Mouse (Mus musculus): ENCODE measurements around the gene Gm20422. TPM values are rescaled to one million over a fixed set of nuclear protein-coding genes. Genes with fewer than 3 reads are reported as not detected.
A peak's percentile ranks its signal among the peaks of the same experiment; 100 is the strongest.

Gm20422 gene
- polyA plus RNA-seq, 1 experiment from 2014 or later = 0.32 TPM

GRCm38 (mm10) chr8:69793666-69794065 lies 19.0 kb upstream of the Gm20422 start:
- Histone ChIP-seq H3K9me3 (no peaks in the 10 kb centered on the region), H3K27me3 (replicated peaks) (no peaks in the 10 kb centered on the region), H3K36me3 (peaks cover 56% of the 10 kb centered on the region), H3K4me2 (no peak overlapping the region), H3K4me1 (peaks cover 25% of the 10 kb centered on the region), H3K4me3 (no peak overlapping the region), H3K27ac (replicated peaks) (no peak overlapping the region), H3K9ac (no peak overlapping the region)
- ATAC-seq (ENCODE audit: extremely low read depth, insufficient number of reproducible peaks, low FRiP score, low TSS enrichment) = no peak
- 92% methylated on average over 4 of the region's 4 CpGs for WGBS

GRCm38 (mm10) chr8:69791415-69792068 lies 16.9 kb upstream of the Gm20422 start:
- Histone ChIP-seq H3K4me3 (peak overlapping the region; percentile 100), H3K27ac (replicated peaks) (peak overlapping the region; percentile 91), H3K4me2 (peak overlapping the region; percentile 88), H3K9ac (peak overlapping the region; percentile 98), H3K27me3 (replicated peaks) (no peaks in the 10 kb centered on the region), H3K9me3 (no peaks in the 10 kb centered on the region), H3K36me3 (peaks cover 35% of the 10 kb centered on the region), H3K4me1 (peaks cover 25% of the 10 kb centered on the region)
- ATAC-seq (ENCODE audit: extremely low read depth, insufficient number of reproducible peaks, low FRiP score, low TSS enrichment) = peak; percentile 47
- WGBS = under 1% methylated on average over 48 of the region's 48 CpGs

GRCm38 (mm10) chr8:69790773-69791367 lies 16.2 kb upstream of the Gm20422 start, which contains the start of the genes Atp13a1 and Zfp866:
TSS of gene Atp13a1 (plus strand) at chr8:69791163.
TSS of gene Zfp866 (minus strand) at chr8:69791178.
- peak within 1 kb of the TSS; percentile 91 for H3K27ac ChIP-seq (replicated peaks)
- H3K4me3 ChIP-seq = peak within 1 kb of the TSS; percentile 100
- no peaks in the 10 kb centered on the region for H3K27me3 ChIP-seq (replicated peaks)
- H3K4me2 ChIP-seq = peak within 1 kb of the TSS; percentile 88
- WGBS = under 1% methylated on average over 38 of the region's 38 CpGs
- H3K9me3 ChIP-seq = no peaks in the 10 kb centered on the region
- peaks cover 25% of the 10 kb centered on the region for H3K4me1 ChIP-seq
- peaks cover 28% of the 10 kb centered on the region for H3K36me3 ChIP-seq
- ATAC-seq (ENCODE audit: extremely low read depth, insufficient number of reproducible peaks, low FRiP score, low TSS enrichment) = peak; percentile 77; the same call in 1 of the 2 replicates
- H3K9ac ChIP-seq = peak within 1 kb of the TSS; percentile 98

- Histone ChIP-seq H3K4me3 (peak overlapping the region; percentile 100), H3K9me3 (no peaks in the 10 kb centered on the region), H3K27ac (replicated peaks) (peak overlapping the region; percentile 91), H3K27me3 (replicated peaks) (no peaks in the 10 kb centered on the region), H3K36me3 (peaks cover 23% of the 10 kb centered on the region), H3K4me2 (peak overlapping the region; percentile 88), H3K4me1 (peaks cover 25% of the 10 kb centered on the region), H3K9ac (peak overlapping the region; percentile 98)
- ATAC-seq (ENCODE audit: extremely low read depth, insufficient number of reproducible peaks, low FRiP score, low TSS enrichment) = no peak
- 23% methylated on average over 11 of the region's 11 CpGs for WGBS
Measured at GRCm38 (mm10) chr8:69790364-69790763, 15.7 kb upstream of the Gm20422 start.

GRCm38 (mm10) chr8:69789731-69790130 lies 15.0 kb upstream of the Gm20422 start:
- H3K27me3 ChIP-seq (replicated peaks) = no peaks in the 10 kb centered on the region
- no peaks in the 10 kb centered on the region for H3K9me3 ChIP-seq
- H3K9ac ChIP-seq = peak overlapping the region; percentile 98; the same call in 1 of the 2 replicates
- H3K4me3 ChIP-seq = peak overlapping the region; percentile 100
- H3K4me1 ChIP-seq = peaks cover 25% of the 10 kb centered on the region
- ATAC-seq (ENCODE audit: extremely low read depth, insufficient number of reproducible peaks, low FRiP score, low TSS enrichment) = no peak
- WGBS = 57% methylated on average over 5 of the region's 5 CpGs
- no peak overlapping the region for H3K27ac ChIP-seq (replicated peaks)
- H3K36me3 ChIP-seq = peaks cover 17% of the 10 kb centered on the region
- H3K4me2 ChIP-seq = peak overlapping the region; percentile 88

- WGBS = 83% methylated on average over 5 of the region's 5 CpGs
- ATAC-seq (ENCODE audit: extremely low read depth, insufficient number of reproducible peaks, low FRiP score, low TSS enrichment) = no peak
- H3K4me3 ChIP-seq = no peak overlapping the region
- H3K4me2 ChIP-seq = no peak overlapping the region
- no peaks in the 10 kb centered on the region for H3K9me3 ChIP-seq
- H3K36me3 ChIP-seq = peaks cover 10% of the 10 kb centered on the region
- H3K27me3 ChIP-seq (replicated peaks) = no peaks in the 10 kb centered on the region
- H3K9ac ChIP-seq = no peak overlapping the region
- H3K27ac ChIP-seq (replicated peaks) = no peak overlapping the region
- H3K4me1 ChIP-seq = peaks cover 25% of the 10 kb centered on the region
Measured at GRCm38 (mm10) chr8:69789105-69789504, 14.4 kb upstream of the Gm20422 start.

- H3K9ac ChIP-seq = no peak overlapping the region
- H3K27me3 ChIP-seq (replicated peaks) = no peaks in the 10 kb centered on the region
- no peaks in the 10 kb centered on the region for H3K36me3 ChIP-seq
- no peaks in the 10 kb centered on the region for H3K9me3 ChIP-seq
- ATAC-seq (ENCODE audit: extremely low read depth, insufficient number of reproducible peaks, low FRiP score, low TSS enrichment) = no peak
- 56% methylated on average over 12 of the region's 12 CpGs for WGBS
- peaks cover 25% of the 10 kb centered on the region for H3K4me1 ChIP-seq
- H3K4me2 ChIP-seq = no peak overlapping the region
- H3K27ac ChIP-seq (replicated peaks) = no peak overlapping the region
- no peak overlapping the region for H3K4me3 ChIP-seq
Measured at GRCm38 (mm10) chr8:69777111-69777510, 2.4 kb upstream of the Gm20422 start.

- WGBS = 51% methylated on average over 2 of the region's 2 CpGs
- peaks cover 34% of the 10 kb centered on the region for H3K4me1 ChIP-seq
- peak overlapping the region; percentile 86 for H3K4me3 ChIP-seq
- peaks cover 8% of the 10 kb centered on the region for H3K36me3 ChIP-seq
- ATAC-seq (ENCODE audit: extremely low read depth, insufficient number of reproducible peaks, low FRiP score, low TSS enrichment) = no peak
- H3K9me3 ChIP-seq = no peaks in the 10 kb centered on the region
- no peak overlapping the region for H3K9ac ChIP-seq
- peak overlapping the region; percentile 82 for H3K4me2 ChIP-seq
- H3K27ac ChIP-seq (replicated peaks) = peak overlapping the region; percentile 100; the same call in 1 of the 2 replicates
- H3K27me3 ChIP-seq (replicated peaks) = no peaks in the 10 kb centered on the region
Measured at GRCm38 (mm10) chr8:69775149-69775534, 456 bp upstream of the Gm20422 start.

GRCm38 (mm10) chr8:69772106-69772505 lies 2.6 kb downstream of the Gm20422 start:
- no peaks in the 10 kb centered on the region for H3K27me3 ChIP-seq (replicated peaks)
- no peak for ATAC-seq (ENCODE audit: extremely low read depth, insufficient number of reproducible peaks, low FRiP score, low TSS enrichment)
- peaks cover 39% of the 10 kb centered on the region for H3K36me3 ChIP-seq
- H3K9ac ChIP-seq = no peak overlapping the region
- peaks cover 2% of the 10 kb centered on the region; the same call in 1 of the 2 replicates for H3K9me3 ChIP-seq
- H3K4me1 ChIP-seq = peaks cover 39% of the 10 kb centered on the region
- no peak overlapping the region for H3K27ac ChIP-seq (replicated peaks)
- no peak overlapping the region for H3K4me2 ChIP-seq
- 75% methylated on average over 2 of the region's 2 CpGs for WGBS
- H3K4me3 ChIP-seq = no peak overlapping the region

- 89% methylated on average over 9 of the region's 9 CpGs for WGBS
- Histone ChIP-seq H3K4me1 (peaks cover 39% of the 10 kb centered on the region), H3K36me3 (peaks cover 48% of the 10 kb centered on the region), H3K27ac (replicated peaks) (no peak overlapping the region), H3K4me3 (no peak overlapping the region), H3K9ac (no peak overlapping the region), H3K27me3 (replicated peaks) (no peaks in the 10 kb centered on the region), H3K4me2 (no peak overlapping the region), H3K9me3 (peaks cover 10% of the 10 kb centered on the region)
- ATAC-seq (ENCODE audit: extremely low read depth, insufficient number of reproducible peaks, low FRiP score, low TSS enrichment) = no peak
Measured at GRCm38 (mm10) chr8:69771221-69771620, 3.5 kb downstream of the Gm20422 start.

GRCm38 (mm10) chr8:69761814-69762445 lies 12.8 kb downstream of the Gm20422 start:
- no peak overlapping the region for H3K9ac ChIP-seq
- WGBS = 90% methylated on average over 4 of the region's 4 CpGs
- no peak overlapping the region for H3K4me3 ChIP-seq
- peaks cover 18% of the 10 kb centered on the region for H3K9me3 ChIP-seq
- no peak for ATAC-seq (ENCODE audit: extremely low read depth, insufficient number of reproducible peaks, low FRiP score, low TSS enrichment)
- H3K4me1 ChIP-seq = 0 out of 2 replicates have a peak, but pooled peaks cover 2% of the 10 kb centered on the region
- H3K4me2 ChIP-seq = no peak overlapping the region
- no peaks in the 10 kb centered on the region for H3K27me3 ChIP-seq (replicated peaks)
- no peak overlapping the region for H3K27ac ChIP-seq (replicated peaks)
- peaks cover 83% of the 10 kb centered on the region for H3K36me3 ChIP-seq
